Comparison of ENCODE assay signal across 8 mouse cellular contexts in genomic region chr8:9934891-9935565, GRCm38 (mm10). TPM values are rescaled to one million over a fixed set of nuclear protein-coding genes. Genes with fewer than 3 reads are reported as not detected.
A peak's percentile ranks its signal among the peaks of the same experiment; 100 is the strongest.
DNase-seq lines count a peak whose midpoint lies in the region; ATAC-seq lines count a peak whose summit lies in the region.

No protein-coding gene starts in this region.

- no peaks in the 10 kb centered on the region for H3K36me3 ChIP-seq in hindbrain, embryonic 13.5 days

- no peak overlapping the region for H3K9ac ChIP-seq in hindbrain, embryonic 13.5 days

- H3K27ac ChIP-seq in hindbrain, embryonic 13.5 days, result no peak overlapping the region

- WGBS in hindbrain, embryonic 13.5 days, result 40% methylated on average over 10 of the region's 10 CpGs

- H3K4me1 ChIP-seq in hindbrain, embryonic 13.5 days (replicated peaks), result no peaks in the 10 kb centered on the region

- no peaks in the 10 kb centered on the region for H3K27me3 ChIP-seq in hindbrain, embryonic 13.5 days

- H3K4me3 ChIP-seq in hindbrain, embryonic 13.5 days, result no peak overlapping the region

- peak; percentile 46; the same call in 1 of the 2 replicates for ATAC-seq in hindbrain, embryonic 13.5 days (ENCODE audit: low FRiP score)
- no peak for ATAC-seq in megakaryocyte-erythroid progenitor cell, adult 5-6 weeks (replicated peaks; ENCODE audit: low FRiP score, low TSS enrichment, poor library complexity, severe bottlenecking)

- no peak overlapping the region for H3K4me2 ChIP-seq in hindbrain, embryonic 13.5 days

- no peaks in the 10 kb centered on the region for H3K9me3 ChIP-seq in hindbrain, embryonic 13.5 days

- peak; percentile 13 to 20 for DNase-seq in CD8-positive naive resting alpha-beta T cell, adult 2 months (ENCODE audit: low read depth in 2 of 2, low spot score in 2 of 2)
- DNase-seq in adrenal gland, adult 18-20 months (ENCODE audit: low spot score in 2 of 2), result peak; percentile 21 to 26
- DNase-seq in embryo, embryonic 11.5 days (ENCODE audit: low read depth, low spot score), result peak; percentile 42
- DNase-seq in layer of hippocampus, postnatal 36 days, result peak; percentile 32 to 48
- peak; percentile 85 for DNase-seq in lung, postnatal 25 days (ENCODE audit: low spot score)
- peak; percentile 48 to 56 for DNase-seq in right cerebral cortex, postnatal 10 days (ENCODE audit: low spot score in 2 of 2)

RNA-seq across cellular contexts. Expression of gene Lig4, which starts 42.5 kb away (rescaled TPM):
- 1 to 10 TPM; 7.8 to 8.4 TPM for total RNA-seq in adrenal gland, adult 18-20 months (2021)
- 11.1 and 12.1 TPM in 2 replicates for polyA plus RNA-seq in hindbrain, embryonic 13.5 days (2015; fragmentation: Nextera tagmentation; extraction: Ambion mirVana)
- total RNA-seq in layer of hippocampus, postnatal 36 days (2021), result 10 to 100 TPM; 12.1 to 12.9 TPM
- 2.6 and 3.0 TPM in 2 replicates for total RNA-seq in megakaryocyte-erythroid progenitor cell, adult 5-6 weeks (2014; fragmentation: Nextera tagmentation)
- 1.5 and 3.8 TPM in 2 replicates for total RNA-seq in megakaryocyte-erythroid progenitor cell, adult 5-6 weeks (2017)

RNA-seq across cellular contexts. Expression of gene Abhd13, which starts 42.5 kb away (rescaled TPM):
- total RNA-seq in adrenal gland, adult 18-20 months (2021), result 10 to 100 TPM; 18.7 to 22.3 TPM
- 12.8 and 14.6 TPM in 2 replicates for polyA plus RNA-seq in hindbrain, embryonic 13.5 days (2015; fragmentation: Nextera tagmentation; extraction: Ambion mirVana)
- 10 to 100 TPM; 28.7 to 30.1 TPM for total RNA-seq in layer of hippocampus, postnatal 36 days (2021)
- 9.2 and 12.8 TPM in 2 replicates for total RNA-seq in megakaryocyte-erythroid progenitor cell, adult 5-6 weeks (2014; fragmentation: Nextera tagmentation)
- total RNA-seq in megakaryocyte-erythroid progenitor cell, adult 5-6 weeks (2017), result 13.9 and 14.0 TPM in 2 replicates

Comparison
In these comparisons a context has a peak if more than half of its experiments do, and no peak if none do; other contexts are left out.
1. DNase-seq: peak in every context shown above with its lines; median percentile 85 in lung, postnatal 25 days; 52 in right cerebral cortex, postnatal 10 days; 42 in embryo, embryonic 11.5 days; 40 in layer of hippocampus, postnatal 36 days; 24 in adrenal gland, adult 18-20 months; 16 in CD8-positive naive resting alpha-beta T cell, adult 2 months.